Mouse (Mus musculus): ENCODE measurements around the gene Vmn2r7. TPM values are rescaled to one million over a fixed set of nuclear protein-coding genes. Genes with fewer than 3 reads are reported as not detected.
A peak's percentile ranks its signal among the peaks of the same experiment; 100 is the strongest.
"Not testable (repeated sequence)": the region's sequence is repeated elsewhere in the genome, so short reads cannot be mapped to it uniquely, and the experiment has no call there.

The Vmn2r7 gene
- total RNA-seq (2014; rRNA removed) (not detected in 2 replicates), polyA plus RNA-seq (2012; rRNA removed) (not detected in 2 replicates)

DNA sequence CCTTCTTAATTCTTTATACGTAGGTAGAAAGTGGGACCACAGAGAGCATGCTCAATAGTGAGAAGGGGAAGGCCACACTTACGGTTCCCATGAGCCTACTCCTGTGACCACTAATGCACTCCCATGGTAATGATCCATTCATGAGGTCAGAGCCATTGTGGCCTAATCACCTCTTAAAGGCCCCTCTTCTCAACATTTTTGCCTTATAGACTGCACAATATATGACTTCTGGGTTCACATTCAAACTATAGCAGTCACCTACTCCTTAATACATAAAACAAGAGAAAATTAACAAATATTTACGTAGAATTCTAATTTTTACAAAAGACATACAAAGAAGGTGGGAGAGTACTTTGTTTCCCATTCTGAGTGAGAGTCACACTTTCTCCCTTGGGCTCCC is at the start of gene Vmn2r7:
Vmn2r7 (minus strand) TSS at position 101 of the 400 bp plus-strand sequence.
- not testable (repeated sequence) for H3K4me3 ChIP-seq (ENCODE audit: insufficient read depth, low read depth, low read length); H3K79me2 ChIP-seq (ENCODE audit: control insufficient read depth, insufficient read depth, low read length); H3K27ac ChIP-seq (replicated peaks; ENCODE audit: insufficient read depth, low read depth, low read length); H3K9ac ChIP-seq (ENCODE audit: low read depth, low read length); H3K4me1 ChIP-seq (ENCODE audit: control insufficient read depth, insufficient read depth, low read length); DNase-seq (ENCODE audit: extremely low read depth, low read depth, low spot score); H3K36me3 ChIP-seq (ENCODE audit: control insufficient read depth, insufficient read depth, low read length); H3K27me3 ChIP-seq (ENCODE audit: control insufficient read depth, insufficient read depth, low read length)
- WGBS = 77% methylated on average over 3 of the region's 3 CpGs

DNA sequence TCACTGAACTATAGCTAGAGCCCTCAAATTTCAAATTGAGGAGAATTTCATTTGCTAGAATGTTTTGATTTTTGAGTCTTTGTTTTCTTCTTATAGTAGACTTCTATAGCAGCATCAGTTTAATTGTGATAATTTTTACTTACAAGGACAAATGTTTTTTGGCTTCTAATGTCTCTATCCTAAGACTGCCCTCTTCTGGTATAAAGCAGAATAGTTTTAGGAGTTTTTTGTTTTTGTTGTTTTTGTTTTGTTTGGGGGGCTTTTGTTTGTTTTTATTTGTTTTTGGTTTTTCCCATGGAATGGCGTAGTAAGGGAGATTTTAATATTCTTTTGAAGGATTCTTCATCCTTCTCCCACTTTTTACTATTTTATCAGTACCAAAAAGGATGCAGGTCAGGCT is 45.2 kb upstream of the Vmn2r7 start:
- Histone ChIP-seq H3K79me2 (ENCODE audit: control insufficient read depth, insufficient read depth, low read length) (no peaks in the 10 kb centered on the region), H3K27ac (replicated peaks; ENCODE audit: insufficient read depth, low read depth, low read length) (no peak overlapping the region), H3K9ac (ENCODE audit: low read depth, low read length) (no peak overlapping the region), H3K36me3 (ENCODE audit: control insufficient read depth, insufficient read depth, low read length) (no peaks in the 10 kb centered on the region), H3K4me3 (ENCODE audit: insufficient read depth, low read depth, low read length) (no peak overlapping the region), H3K4me1 (ENCODE audit: control insufficient read depth, insufficient read depth, low read length) (no peaks in the 10 kb centered on the region), H3K27me3 (ENCODE audit: control insufficient read depth, insufficient read depth, low read length) (no peaks in the 10 kb centered on the region)
- no peak for TF ChIP-seq POLR2A (IDR thresholded peaks at IDR 0.05; ENCODE audit: extremely low read depth, insufficient read depth, low read length)
- TF ChIP-seq CTCF (IDR thresholded peaks at IDR 0.05; ENCODE audit: low read depth, low read length) = no peak
- DNase-seq (ENCODE audit: extremely low read depth, low read depth, low spot score) = no peak
- WGBS = 42% methylated on average over 1 of the region's 1 CpGs

DNA sequence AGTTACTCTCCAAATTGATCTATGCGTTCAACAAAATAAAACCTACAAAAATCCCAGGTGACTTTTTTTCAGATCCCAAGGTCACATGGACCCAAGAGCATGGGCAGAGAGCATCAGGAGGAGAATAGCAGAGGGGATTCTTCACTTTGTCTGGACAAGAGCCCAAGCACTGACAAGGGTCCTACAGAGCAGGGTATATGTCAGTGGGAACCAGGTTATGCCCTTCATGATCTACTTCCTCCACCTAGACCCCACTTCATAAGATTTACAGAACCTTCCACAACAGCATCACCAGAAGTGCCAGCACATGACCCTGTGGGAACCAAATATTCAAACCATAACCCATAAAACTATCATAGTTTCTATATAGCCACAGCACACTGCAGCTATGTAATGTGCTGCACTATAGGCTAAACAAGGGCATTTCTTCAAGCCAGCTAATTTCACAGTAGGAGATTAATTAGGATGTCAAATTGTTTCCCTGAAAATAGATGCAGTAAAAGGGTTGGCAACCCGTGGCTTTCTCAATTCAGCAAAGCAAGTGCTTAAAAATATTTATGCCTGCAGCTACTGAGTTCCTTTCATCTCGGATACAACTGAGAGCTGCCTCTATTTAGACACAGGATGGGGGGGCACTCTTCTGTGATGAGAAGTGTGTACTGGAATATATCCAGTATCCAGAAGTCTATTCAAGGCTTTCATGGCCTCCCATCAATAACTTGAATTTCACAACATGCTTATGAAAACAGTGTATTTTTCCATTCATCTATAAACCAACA is 33.8 kb upstream of the Vmn2r7 start:
- Histone ChIP-seq H3K79me2 (ENCODE audit: control insufficient read depth, insufficient read depth, low read length) (no peaks in the 10 kb centered on the region), H3K27me3 (ENCODE audit: control insufficient read depth, insufficient read depth, low read length) (no peaks in the 10 kb centered on the region), H3K4me1 (ENCODE audit: control insufficient read depth, insufficient read depth, low read length) (no peaks in the 10 kb centered on the region), H3K9ac (ENCODE audit: low read depth, low read length) (no peak overlapping the region), H3K4me3 (ENCODE audit: insufficient read depth, low read depth, low read length) (no peak overlapping the region), H3K36me3 (ENCODE audit: control insufficient read depth, insufficient read depth, low read length) (no peaks in the 10 kb centered on the region), H3K27ac (replicated peaks; ENCODE audit: insufficient read depth, low read depth, low read length) (no peak overlapping the region)
- no peak for TF ChIP-seq POLR2A (IDR thresholded peaks at IDR 0.05; ENCODE audit: extremely low read depth, insufficient read depth, low read length)
- no peak for TF ChIP-seq CTCF (IDR thresholded peaks at IDR 0.05; ENCODE audit: low read depth, low read length)
- no peak for DNase-seq (ENCODE audit: extremely low read depth, low read depth, low spot score)
- WGBS = 62% methylated on average over 3 of the region's 3 CpGs

DNA sequence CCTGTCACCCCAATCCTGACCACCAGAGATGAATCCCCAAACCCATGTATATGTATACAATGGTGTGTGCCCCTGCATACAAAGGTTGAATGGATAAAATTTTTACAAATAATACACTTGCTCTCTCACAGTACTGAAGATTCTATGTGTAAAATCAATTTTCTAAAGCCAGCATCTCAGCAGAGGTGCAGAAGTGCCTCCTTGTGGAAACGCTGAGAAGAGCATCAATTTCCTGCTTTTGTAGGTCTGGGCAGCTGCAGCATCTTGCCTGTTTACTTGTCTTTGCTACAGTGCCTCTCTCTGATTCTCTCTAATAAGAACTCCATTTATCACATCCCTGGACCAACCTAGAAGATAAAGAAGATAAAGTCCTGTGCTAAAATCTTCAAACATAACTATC is 32.1 kb upstream of the Vmn2r7 start:
- H3K79me2 ChIP-seq (ENCODE audit: control insufficient read depth, insufficient read depth, low read length) = no peaks in the 10 kb centered on the region

DNA sequence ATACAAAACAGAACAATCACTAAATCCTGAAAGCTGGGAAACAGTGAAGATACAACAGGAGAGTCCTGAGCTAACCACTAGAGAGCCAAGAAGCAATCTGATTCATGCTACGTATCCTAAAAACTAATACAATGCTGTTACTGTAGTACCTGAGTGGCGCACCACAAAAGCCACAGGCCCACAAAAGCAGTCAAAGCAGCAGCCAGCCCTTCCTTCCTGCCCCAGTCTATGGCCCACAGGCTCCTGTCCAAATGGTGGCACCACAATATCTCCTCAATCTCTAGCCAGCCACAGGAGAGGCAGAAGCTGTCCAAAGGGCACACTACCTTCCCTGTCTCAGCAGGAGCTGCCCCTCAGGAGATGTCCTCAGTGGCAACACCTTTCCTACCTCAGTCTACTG is 1.7 kb downstream of the Vmn2r7 start:
- no peaks in the 10 kb centered on the region for H3K36me3 ChIP-seq (ENCODE audit: control insufficient read depth, insufficient read depth, low read length)
- no peaks in the 10 kb centered on the region for H3K4me1 ChIP-seq (ENCODE audit: control insufficient read depth, insufficient read depth, low read length)
- no peak overlapping the region for H3K4me3 ChIP-seq (ENCODE audit: insufficient read depth, low read depth, low read length)
- no peaks in the 10 kb centered on the region for H3K27me3 ChIP-seq (ENCODE audit: control insufficient read depth, insufficient read depth, low read length)
- no peaks in the 10 kb centered on the region for H3K79me2 ChIP-seq (ENCODE audit: control insufficient read depth, insufficient read depth, low read length)
- no peak overlapping the region for H3K27ac ChIP-seq (replicated peaks; ENCODE audit: insufficient read depth, low read depth, low read length)
- no peak for DNase-seq (ENCODE audit: extremely low read depth, low read depth, low spot score)
- no peak overlapping the region for H3K9ac ChIP-seq (ENCODE audit: low read depth, low read length)
- TF ChIP-seq POLR2A (IDR thresholded peaks at IDR 0.05; ENCODE audit: extremely low read depth, insufficient read depth, low read length) = no peak
- no peak for TF ChIP-seq CTCF (IDR thresholded peaks at IDR 0.05; ENCODE audit: low read depth, low read length)
- WGBS = 87% methylated on average over 2 of the region's 2 CpGs

More for the DNA sequence above, 32.1 kb upstream of the Vmn2r7 start:
- no peak for DNase-seq (ENCODE audit: extremely low read depth, low read depth, low spot score)
- no peak overlapping the region for H3K9ac ChIP-seq (ENCODE audit: low read depth, low read length)
- WGBS = 53% methylated on average over 1 of the region's 1 CpGs
- no peak overlapping the region for H3K4me3 ChIP-seq (ENCODE audit: insufficient read depth, low read depth, low read length)
- H3K27me3 ChIP-seq (ENCODE audit: control insufficient read depth, insufficient read depth, low read length) = no peaks in the 10 kb centered on the region
- H3K4me1 ChIP-seq (ENCODE audit: control insufficient read depth, insufficient read depth, low read length) = no peaks in the 10 kb centered on the region
- TF ChIP-seq POLR2A (IDR thresholded peaks at IDR 0.05; ENCODE audit: extremely low read depth, insufficient read depth, low read length) = no peak
- TF ChIP-seq CTCF (IDR thresholded peaks at IDR 0.05; ENCODE audit: low read depth, low read length) = no peak
- no peak overlapping the region for H3K27ac ChIP-seq (replicated peaks; ENCODE audit: insufficient read depth, low read depth, low read length)
- no peaks in the 10 kb centered on the region for H3K36me3 ChIP-seq (ENCODE audit: control insufficient read depth, insufficient read depth, low read length)

DNA sequence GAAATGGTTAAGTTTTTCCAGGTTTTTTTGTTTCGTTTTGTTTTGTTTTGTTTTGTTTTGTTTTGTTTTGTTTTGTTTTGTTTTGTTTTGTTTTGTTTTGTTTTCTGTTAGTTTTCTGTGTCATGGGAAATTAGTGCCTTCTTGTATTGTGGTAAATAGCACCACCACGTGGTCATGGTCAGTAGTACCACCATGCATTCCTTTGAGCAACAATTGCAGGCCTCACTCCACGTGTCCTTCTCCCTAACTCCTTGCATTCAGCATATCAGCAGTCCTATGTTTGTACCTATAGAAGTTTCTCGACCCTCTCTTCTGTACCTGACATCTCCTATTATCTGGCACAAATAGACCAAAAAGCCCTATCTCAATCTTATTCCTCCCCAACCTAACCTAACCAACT is 2.3 kb downstream of the Vmn2r7 start:
- H3K27ac ChIP-seq (replicated peaks; ENCODE audit: insufficient read depth, low read depth, low read length) = no peak overlapping the region
- no peak overlapping the region for H3K9ac ChIP-seq (ENCODE audit: low read depth, low read length)
- 7% methylated on average over 4 of the region's 4 CpGs for WGBS
- peak; percentile 39 for DNase-seq (ENCODE audit: extremely low read depth, low read depth, low spot score)
- H3K27me3 ChIP-seq (ENCODE audit: control insufficient read depth, insufficient read depth, low read length) = no peaks in the 10 kb centered on the region
- H3K4me3 ChIP-seq (ENCODE audit: insufficient read depth, low read depth, low read length) = no peak overlapping the region
- H3K36me3 ChIP-seq (ENCODE audit: control insufficient read depth, insufficient read depth, low read length) = no peaks in the 10 kb centered on the region
- no peaks in the 10 kb centered on the region for H3K79me2 ChIP-seq (ENCODE audit: control insufficient read depth, insufficient read depth, low read length)
- no peak for TF ChIP-seq POLR2A (IDR thresholded peaks at IDR 0.05; ENCODE audit: extremely low read depth, insufficient read depth, low read length)
- TF ChIP-seq CTCF (IDR thresholded peaks at IDR 0.05; ENCODE audit: low read depth, low read length) = peak; percentile 61
- no peaks in the 10 kb centered on the region for H3K4me1 ChIP-seq (ENCODE audit: control insufficient read depth, insufficient read depth, low read length)
